Mouse (Mus musculus) midbrain, embryonic 14.5 days (tissue): ENCODE results near the gene Ptpn3. TPM values are rescaled to one million over a fixed set of nuclear protein-coding genes. Genes with fewer than 3 reads are reported as not detected.

Source experiments
- ATAC-seq: fragments of 200-750 bp; cut with Nextera tagmentation; 2 replicates; pipeline ENCODE4 v1.8.0; 2017; ENCODE audit warnings: moderate number of reproducible peaks, moderate library complexity; ENCODE audit not compliant: low FRiP score, low TSS enrichment
- DNase-seq: peaks from one replicate; pipeline ENCODE4 v3.0.0-alpha.2; 2015
- H3K27ac ChIP-seq: fragments of 300-500 bp; sonication (generic); replicated peaks from 2 replicates; pipeline ENCODE4 v1.5.1; 2014; ENCODE audit warnings: mild to moderate bottlenecking, low read depth, low read length, moderate library complexity
- H3K27me3 ChIP-seq: fragments of 300-500 bp; sonication (generic); 2 replicates; pipeline ENCODE4 v1.6.1; 2014; ENCODE audit warnings: low read length, control low read depth, mixed read lengths; ENCODE audit not compliant: control insufficient read depth, insufficient read depth
- H3K36me3 ChIP-seq: fragments of 300-500 bp; sonication (generic); 2 replicates; pipeline ENCODE4 v1.6.1; 2014; ENCODE audit warnings: low read length, control low read depth; ENCODE audit not compliant: control insufficient read depth, insufficient read depth
- H3K4me1 ChIP-seq: fragments of 300-500 bp; sonication (generic); 2 replicates; pipeline ENCODE4 v1.6.1; 2014; ENCODE audit warnings: mild to moderate bottlenecking, antibody characterized with exemption, low read length, control low read depth; ENCODE audit not compliant: control insufficient read depth, insufficient read depth
- H3K4me2 ChIP-seq: fragments of 300-500 bp; sonication (generic); 2 replicates; pipeline ENCODE4 v1.6.1; 2014; ENCODE audit warnings: mild to moderate bottlenecking, low read length, moderate library complexity
- H3K4me3 ChIP-seq: fragments of 300-500 bp; sonication (generic); replicated peaks from 2 replicates; pipeline ENCODE4 v1.5.1; 2014; ENCODE audit warnings: low read depth, low read length
- H3K9ac ChIP-seq: fragments of 300-500 bp; sonication (generic); replicated peaks from 2 replicates; pipeline ENCODE4 v1.6.1; 2014; ENCODE audit warnings: mild to moderate bottlenecking, low read length, moderate library complexity
- H3K9me3 ChIP-seq: fragments of 300-500 bp; sonication (generic); 2 replicates; pipeline ENCODE4 v1.6.1; 2016; ENCODE audit warnings: low read length, control low read depth, mixed read lengths; ENCODE audit not compliant: control insufficient read depth
- WGBS: fragments of 180-500 bp; shearing (Covaris S2); extraction: QIAGEN DNeasy Blood & Tissue Kit; methylation state at CpG from one replicate; pipeline ENCODE4 v1.1.7; 2014; 5-methylcytosine and 5-hydroxymethylcytosine counted together
- polyA plus RNA-seq: library from polyadenylated mRNA; unstranded; fragments of >200 nt; fragmentation: Nextera tagmentation; extraction: Ambion mirVana; gene quantifications from 2 replicates; pipeline ENCODE4 v1.2.1, GENCODE M21; 2014

Ptpn3 gene
- polyA plus RNA-seq, 1 experiment from 2014 or later = 3.1 TPM

GRCm38 (mm10) chr4:57186035-57186434 is 115.6 kb downstream of the Ptpn3 start:
- Histone ChIP-seq H3K36me3 (no peaks in the 10 kb centered on the region), H3K27me3 (no peaks in the 10 kb centered on the region), H3K4me1 (no peaks in the 10 kb centered on the region)

GRCm38 (mm10) chr4:57185462-57185861 is 116.2 kb downstream of the Ptpn3 start:
- WGBS = 90% methylated on average over 8 of the region's 8 CpGs
- no peaks in the 10 kb centered on the region for H3K27me3 ChIP-seq
- no peak overlapping the region for H3K4me2 ChIP-seq
- no peaks in the 10 kb centered on the region for H3K4me1 ChIP-seq
- ATAC-seq (no peak), DNase-seq (no peak)
- no peaks in the 10 kb centered on the region for H3K36me3 ChIP-seq
- no peaks in the 10 kb centered on the region for H3K9me3 ChIP-seq
- no peak overlapping the region for H3K27ac ChIP-seq
- H3K4me3 ChIP-seq = no peak overlapping the region
- no peak overlapping the region for H3K9ac ChIP-seq

More at GRCm38 (mm10) chr4:57186035-57186434, 115.6 kb downstream of the Ptpn3 start:
- no peak overlapping the region for H3K4me2 ChIP-seq
- no peak overlapping the region for H3K4me3 ChIP-seq
- H3K27ac ChIP-seq = no peak overlapping the region
- ATAC-seq (no peak), DNase-seq (no peak)
- no peak overlapping the region for H3K9ac ChIP-seq
- WGBS = 38% methylated on average over 6 of the region's 6 CpGs
- no peaks in the 10 kb centered on the region for H3K9me3 ChIP-seq

GRCm38 (mm10) chr4:57183493-57183892 is 118.1 kb downstream of the Ptpn3 start:
- H3K4me3 ChIP-seq = no peak overlapping the region
- H3K36me3 ChIP-seq = no peaks in the 10 kb centered on the region
- H3K27me3 ChIP-seq = no peaks in the 10 kb centered on the region
- no peaks in the 10 kb centered on the region for H3K4me1 ChIP-seq
- ATAC-seq = no peak
- H3K27ac ChIP-seq = no peak overlapping the region
- 81% methylated on average over 4 of the region's 4 CpGs for WGBS
- DNase-seq = no peak
- no peak overlapping the region for H3K4me2 ChIP-seq
- no peak overlapping the region for H3K9ac ChIP-seq
- H3K9me3 ChIP-seq = no peaks in the 10 kb centered on the region

GRCm38 (mm10) chr4:57181538-57181937 is 120.1 kb downstream of the Ptpn3 start:
- Histone ChIP-seq H3K27ac (no peak overlapping the region), H3K27me3 (no peaks in the 10 kb centered on the region), H3K4me2 (no peak overlapping the region), H3K4me3 (no peak overlapping the region), H3K9me3 (no peaks in the 10 kb centered on the region), H3K36me3 (no peaks in the 10 kb centered on the region), H3K4me1 (no peaks in the 10 kb centered on the region), H3K9ac (no peak overlapping the region)
- ATAC-seq (no peak), DNase-seq (no peak)
- 78% methylated on average over 1 of the region's 1 CpGs for WGBS

GRCm38 (mm10) chr4:57178881-57179280 is 122.8 kb downstream of the Ptpn3 start:
- no peaks in the 10 kb centered on the region for H3K36me3 ChIP-seq
- H3K27me3 ChIP-seq = no peaks in the 10 kb centered on the region
- ATAC-seq (no peak), DNase-seq (no peak)
- H3K9ac ChIP-seq = no peak overlapping the region
- WGBS = 74% methylated on average over 4 of the region's 4 CpGs
- 0 out of 2 replicates have a peak, but pooled peaks cover 4% of the 10 kb centered on the region for H3K4me1 ChIP-seq
- H3K9me3 ChIP-seq = no peaks in the 10 kb centered on the region
- no peak overlapping the region for H3K4me3 ChIP-seq
- no peak overlapping the region for H3K4me2 ChIP-seq
- H3K27ac ChIP-seq = no peak overlapping the region

- Histone ChIP-seq H3K9ac (no peak overlapping the region), H3K4me3 (no peak overlapping the region), H3K27ac (no peak overlapping the region), H3K4me1 (0 out of 2 replicates have a peak, but pooled peaks cover 4% of the 10 kb centered on the region), H3K4me2 (no peak overlapping the region), H3K9me3 (no peaks in the 10 kb centered on the region), H3K27me3 (no peaks in the 10 kb centered on the region), H3K36me3 (no peaks in the 10 kb centered on the region)
- 81% methylated on average over 10 of the region's 10 CpGs for WGBS
- DNase-seq = no peak
- ATAC-seq = no peak
Observed at GRCm38 (mm10) chr4:57175329-57175728, 126.3 kb downstream of the Ptpn3 start.

GRCm38 (mm10) chr4:57172861-57173260 is 128.8 kb downstream of the Ptpn3 start:
- WGBS = 64% methylated on average over 8 of the region's 8 CpGs
- H3K9ac ChIP-seq = no peak overlapping the region
- no peak overlapping the region for H3K27ac ChIP-seq
- ATAC-seq (no peak), DNase-seq (no peak)
- no peak overlapping the region for H3K4me2 ChIP-seq
- no peaks in the 10 kb centered on the region for H3K9me3 ChIP-seq
- H3K36me3 ChIP-seq = no peaks in the 10 kb centered on the region
- no peaks in the 10 kb centered on the region for H3K27me3 ChIP-seq
- H3K4me3 ChIP-seq = no peak overlapping the region
- 0 out of 2 replicates have a peak, but pooled peaks cover 4% of the 10 kb centered on the region for H3K4me1 ChIP-seq

GRCm38 (mm10) chr4:57171817-57172216 is 129.8 kb downstream of the Ptpn3 start:
- H3K4me2 ChIP-seq = no peak overlapping the region
- H3K27ac ChIP-seq = no peak overlapping the region
- DNase-seq = no peak
- 0 out of 2 replicates have a peak, but pooled peaks cover 4% of the 10 kb centered on the region for H3K4me1 ChIP-seq
- H3K4me3 ChIP-seq = no peak overlapping the region
- no peaks in the 10 kb centered on the region for H3K36me3 ChIP-seq
- no peak overlapping the region for H3K9ac ChIP-seq
- ATAC-seq = no peak
- no peaks in the 10 kb centered on the region for H3K9me3 ChIP-seq
- 74% methylated on average over 5 of the region's 5 CpGs for WGBS
- H3K27me3 ChIP-seq = no peaks in the 10 kb centered on the region

GRCm38 (mm10) chr4:57168680-57169079 is 133.0 kb downstream of the Ptpn3 start:
- no peak for ATAC-seq
- 80% methylated on average over 3 of the region's 3 CpGs for WGBS
- H3K4me3 ChIP-seq = no peak overlapping the region
- no peaks in the 10 kb centered on the region for H3K36me3 ChIP-seq
- no peak for DNase-seq
- H3K9ac ChIP-seq = no peak overlapping the region
- no peaks in the 10 kb centered on the region for H3K27me3 ChIP-seq
- H3K9me3 ChIP-seq = no peaks in the 10 kb centered on the region
- H3K4me2 ChIP-seq = no peak overlapping the region
- H3K4me1 ChIP-seq = no peaks in the 10 kb centered on the region
- H3K27ac ChIP-seq = no peak overlapping the region
